In the genomic region with DNA sequence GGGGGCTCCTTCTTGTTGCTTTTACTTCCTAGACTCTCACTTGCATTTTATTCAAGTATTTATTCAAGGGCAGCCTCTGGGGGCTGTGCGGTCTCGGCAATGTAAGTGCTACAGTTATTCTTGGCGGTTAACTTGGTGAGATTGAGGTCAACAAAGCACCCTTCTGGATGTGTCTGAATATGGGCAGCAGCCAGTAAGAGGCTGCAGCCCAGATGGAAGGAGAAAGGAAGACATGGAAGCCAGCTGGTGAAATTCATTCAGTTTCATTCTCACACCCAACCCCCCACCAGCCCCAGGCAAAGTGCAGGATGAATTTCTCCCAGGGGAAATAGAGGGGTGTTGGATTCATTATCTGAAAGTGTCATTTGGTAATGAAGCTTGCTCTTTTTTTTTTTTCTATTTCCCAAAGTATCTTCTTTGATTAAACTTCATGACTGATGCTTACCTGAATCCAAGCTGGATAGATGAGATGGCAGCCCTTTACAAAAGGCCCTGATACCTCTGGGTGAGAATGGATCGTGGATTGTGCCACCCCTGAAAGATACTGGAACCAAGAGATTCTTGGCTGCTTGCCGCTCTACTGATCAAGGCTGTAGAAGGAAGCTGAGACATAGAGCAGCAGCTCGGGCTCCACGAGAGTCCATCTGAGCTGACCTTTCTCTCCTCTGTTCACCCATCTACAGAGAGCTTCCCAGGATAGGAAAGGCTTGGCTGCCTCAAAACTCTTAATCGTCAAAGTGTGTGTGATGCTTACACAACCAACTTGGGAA, we compare ENCODE assay signal across 9 mouse cellular contexts. TPM values are rescaled to one million over a fixed set of nuclear protein-coding genes. Genes with fewer than 3 reads are reported as not detected.
DNase-seq lines count a peak whose midpoint lies in the region; ATAC-seq lines count a peak whose summit lies in the region.
"Had no signal": no experiment of that assay in that cellular context is flagged by ENCODE, and none has a peak within 500 bp of the region (broad histone marks: within the 10 kb centered on the region; RNA-seq: fewer than 3 reads in every experiment).

No protein-coding gene starts in this region.

- H3K27ac ChIP-seq in hindbrain, embryonic 12.5 days, result no peak overlapping the region
- H3K27ac ChIP-seq in hindbrain, embryonic 16.5 days (ENCODE audit: low read depth, low read length), result no peak overlapping the region
- no peak overlapping the region for H3K27ac ChIP-seq in liver, embryonic 11.5 days (ENCODE audit: low read depth, low read length)

- 64% methylated on average over 8 of the region's 8 CpGs for WGBS in hindbrain, embryonic 12.5 days
- WGBS in hindbrain, embryonic 16.5 days, result 57% methylated on average over 8 of the region's 8 CpGs
- 72% methylated on average over 8 of the region's 8 CpGs for WGBS in liver, embryonic 11.5 days

- intact Hi-C loops in left cerebral cortex, postnatal 36 days (cut with DNase I), result no loop called here

- no peaks in the 10 kb centered on the region for H3K27me3 ChIP-seq in hindbrain, embryonic 12.5 days
- H3K27me3 ChIP-seq in hindbrain, embryonic 16.5 days (replicated peaks; ENCODE audit: control insufficient read depth, insufficient read depth, low read length), result no peaks in the 10 kb centered on the region
- no peaks in the 10 kb centered on the region for H3K27me3 ChIP-seq in liver, embryonic 11.5 days (replicated peaks; ENCODE audit: control insufficient read depth, insufficient read depth, low read length)

- DNase-seq in cerebellum, postnatal 14 days, result peak; percentile 46 to 63
- DNase-seq in heart, adult 8-10 months (ENCODE audit: low spot score), result peak; percentile 13
- peak; percentile 25 to 37 for DNase-seq in left cerebral cortex, postnatal 36 days (ENCODE audit: low spot score in 2 of 2)
- DNase-seq in liver, embryonic 11.5 days (ENCODE audit: low spot score), result no peak
- no peak for DNase-seq in spleen, adult 12 weeks (ENCODE audit: low spot score)
- DNase-seq in urinary bladder, postnatal 36 days (ENCODE audit: low spot score in 2 of 2), result no peak

- no peaks in the 10 kb centered on the region for H3K36me3 ChIP-seq in hindbrain, embryonic 12.5 days
- no peaks in the 10 kb centered on the region for H3K36me3 ChIP-seq in hindbrain, embryonic 16.5 days (ENCODE audit: control insufficient read depth, insufficient read depth, low read length)
- H3K36me3 ChIP-seq in liver, embryonic 11.5 days (ENCODE audit: control insufficient read depth, insufficient read depth, low read length), result no peaks in the 10 kb centered on the region
- H3K36me3 ChIP-seq: G1E had no signal

- peak; percentile 26; the same call in 1 of the 2 replicates for ATAC-seq in hindbrain, embryonic 12.5 days (ENCODE audit: low FRiP score)
- no peak for ATAC-seq in hindbrain, embryonic 16.5 days
- no peak for ATAC-seq in liver, embryonic 11.5 days (replicated peaks; ENCODE audit: low FRiP score)

- H3K4me1 ChIP-seq in hindbrain, embryonic 12.5 days, result no peaks in the 10 kb centered on the region; the same call in 1 of the 2 replicates
- no peaks in the 10 kb centered on the region for H3K4me1 ChIP-seq in hindbrain, embryonic 16.5 days (ENCODE audit: control insufficient read depth, insufficient read depth, low read depth, low read length)
- H3K4me1 ChIP-seq in liver, embryonic 11.5 days (replicated peaks; ENCODE audit: control insufficient read depth, insufficient read depth, low read length), result no peaks in the 10 kb centered on the region

- no peak overlapping the region for H3K4me3 ChIP-seq in hindbrain, embryonic 12.5 days
- H3K4me3 ChIP-seq in hindbrain, embryonic 16.5 days (ENCODE audit: low read length), result no peak overlapping the region
- no peak overlapping the region for H3K4me3 ChIP-seq in liver, embryonic 11.5 days (ENCODE audit: low read depth, low read length)

- no peak overlapping the region for H3K4me2 ChIP-seq in hindbrain, embryonic 12.5 days (replicated peaks)
- no peak overlapping the region for H3K4me2 ChIP-seq in hindbrain, embryonic 16.5 days (ENCODE audit: low read length)
- H3K4me2 ChIP-seq in liver, embryonic 11.5 days, result no peak overlapping the region

- no peaks in the 10 kb centered on the region for H3K9me3 ChIP-seq in hindbrain, embryonic 12.5 days (replicated peaks)
- no peaks in the 10 kb centered on the region for H3K9me3 ChIP-seq in hindbrain, embryonic 16.5 days (ENCODE audit: control insufficient read depth, low read length)
- no peaks in the 10 kb centered on the region for H3K9me3 ChIP-seq in liver, embryonic 11.5 days (ENCODE audit: control insufficient read depth, low read length)

- H3K9ac ChIP-seq in hindbrain, embryonic 12.5 days, result no peak overlapping the region
- no peak overlapping the region for H3K9ac ChIP-seq in hindbrain, embryonic 16.5 days (ENCODE audit: low read depth, low read length)
- no peak overlapping the region for H3K9ac ChIP-seq in liver, embryonic 11.5 days (ENCODE audit: low read depth, low read length)

RNA-seq across cellular contexts. Expression of a gene that starts 10.5 kb away (rescaled TPM):
- 2.0 and 4.0 TPM in 2 replicates for polyA plus RNA-seq in hindbrain, embryonic 12.5 days (2016; fragmentation: Nextera tagmentation; extraction: Ambion mirVana)
- 1.1 and 1.4 TPM in 2 replicates for polyA plus RNA-seq in hindbrain, embryonic 16.5 days (2015; fragmentation: Nextera tagmentation; extraction: Ambion mirVana)
- not detected for total RNA-seq in heart, adult 8-10 months (2022)
- 1 to 10 TPM; 1.7 to 1.9 TPM for total RNA-seq in left cerebral cortex, postnatal 36 days (2021)
- polyA plus RNA-seq in liver, embryonic 11.5 days (2014; fragmentation: Nextera tagmentation; extraction: Ambion mirVana), result 0.79 and 2.4 TPM in 2 replicates
- total RNA-seq: G1E had no signal
- polyA plus RNA-seq: G1E had no signal

Comparison
In these comparisons a context has a peak if more than half of its experiments do, and no peak if none do; other contexts are left out.
1. DNase-seq: peak in cerebellum, postnatal 14 days (2 of 2), heart, adult 8-10 months (single experiment) and left cerebral cortex, postnatal 36 days (2 of 2); none in liver, embryonic 11.5 days (single experiment), spleen, adult 12 weeks (single experiment) and urinary bladder, postnatal 36 days (0 of 2).